In the genomic region with DNA sequence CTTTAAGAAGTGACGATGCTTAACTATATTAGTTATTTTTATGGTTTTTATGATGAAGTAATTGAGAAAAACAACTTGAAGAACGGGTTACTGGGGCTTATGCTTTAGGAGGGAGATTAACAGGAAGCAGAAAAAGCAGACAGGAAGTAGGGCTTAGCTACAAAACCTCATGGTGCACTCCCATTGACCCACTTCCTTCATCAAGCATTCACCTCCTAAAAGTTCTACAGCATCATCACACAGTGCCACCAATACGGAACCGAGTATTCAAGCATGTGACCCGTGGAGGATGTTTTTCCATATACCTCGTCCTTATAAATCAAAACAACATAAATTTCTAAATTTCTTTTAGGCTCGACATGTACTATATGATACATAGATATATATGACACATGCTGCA, we compare ENCODE assay signal across 19 mouse cellular contexts. TPM values are rescaled to one million over a fixed set of nuclear protein-coding genes. Genes with fewer than 3 reads are reported as not detected.
DNase-seq lines count a peak whose midpoint lies in the region; ATAC-seq lines count a peak whose summit lies in the region.
"Had no signal": no experiment of that assay in that cellular context is flagged by ENCODE, and none has a peak within 500 bp of the region (broad histone marks: within the 10 kb centered on the region; RNA-seq: fewer than 3 reads in every experiment).

No protein-coding gene starts in this region.

- no peak overlapping the region for H3K4me2 ChIP-seq in hindbrain, embryonic 16.5 days (ENCODE audit: low read length)
- H3K4me2 ChIP-seq: embryonic facial prominence, embryonic 12.5 days; forebrain, embryonic 15.5 days; heart, embryonic 11.5 days; heart, embryonic 15.5 days; hindbrain, embryonic 14.5 days; intestine, embryonic 15.5 days had no signal

- no peak overlapping the region for H3K9ac ChIP-seq in hindbrain, embryonic 16.5 days (ENCODE audit: low read depth, low read length)
- H3K9ac ChIP-seq: embryonic facial prominence, embryonic 12.5 days; forebrain, embryonic 15.5 days; heart, embryonic 15.5 days; hindbrain, embryonic 14.5 days; intestine, embryonic 15.5 days had no signal

- no peak overlapping the region for H3K27ac ChIP-seq in hindbrain, embryonic 16.5 days (ENCODE audit: low read depth, low read length)
- H3K27ac ChIP-seq: embryonic facial prominence, embryonic 12.5 days; forebrain, embryonic 15.5 days; heart, adult 2 months; heart, embryonic 15.5 days; hindbrain, embryonic 10.5 days; hindbrain, embryonic 14.5 days; intestine, embryonic 15.5 days had no signal

- H3K4me1 ChIP-seq in hindbrain, embryonic 16.5 days (ENCODE audit: control insufficient read depth, insufficient read depth, low read depth, low read length), result peaks cover 4% of the 10 kb centered on the region; the same call in 1 of the 2 replicates

- H3K4me3 ChIP-seq in hindbrain, embryonic 16.5 days (ENCODE audit: low read length), result no peak overlapping the region
- H3K4me3 ChIP-seq: embryonic facial prominence, embryonic 12.5 days; forebrain, embryonic 15.5 days; heart, adult 2 months; heart, embryonic 15.5 days; hindbrain, embryonic 10.5 days; intestine, embryonic 15.5 days had no signal

- no peaks in the 10 kb centered on the region for H3K9me3 ChIP-seq in hindbrain, embryonic 16.5 days (ENCODE audit: control insufficient read depth, low read length)
- H3K9me3 ChIP-seq: embryonic facial prominence, embryonic 12.5 days; forebrain, embryonic 15.5 days; heart, embryonic 15.5 days; hindbrain, embryonic 10.5 days; intestine, embryonic 15.5 days had no signal

- no peaks in the 10 kb centered on the region for H3K27me3 ChIP-seq in hindbrain, embryonic 16.5 days (replicated peaks; ENCODE audit: control insufficient read depth, insufficient read depth, low read length)
- H3K27me3 ChIP-seq: embryonic facial prominence, embryonic 12.5 days; forebrain, embryonic 15.5 days; heart, embryonic 15.5 days; intestine, embryonic 15.5 days had no signal

- ATAC-seq in common myeloid progenitor, adult 5-6 weeks (replicated peaks; ENCODE audit: low read depth, poor library complexity, severe bottlenecking), result 0 out of 2 replicates have a peak, but pooled peaks have one; percentile 32
- ATAC-seq in hindbrain, embryonic 16.5 days, result no peak
- ATAC-seq: forebrain, embryonic 15.5 days; intestine, embryonic 15.5 days had no signal

- peak; percentile 22 for DNase-seq in thymus, postnatal 0 days (ENCODE audit: low spot score)
- no peak for DNase-seq in thymus, postnatal 14 days
- DNase-seq in naive thymus-derived CD4-positive, alpha-beta T cell, adult 2 months (ENCODE audit: low read depth), result peak; percentile 19
- DNase-seq in liver, result no peak
- DNase-seq in left cerebral cortex, postnatal 36 days (ENCODE audit: low spot score in 2 of 2), result no peak
- DNase-seq: adrenal gland, postnatal 25 days; cerebellum, adult 18-20 months; cerebellum, postnatal 10 days; gastrocnemius, postnatal 36 days; heart, adult 2 months had no signal

- intact Hi-C loops in left cerebral cortex, postnatal 36 days (cut with DNase I), result no loop called here

- no peaks in the 10 kb centered on the region for H3K36me3 ChIP-seq in hindbrain, embryonic 16.5 days (ENCODE audit: control insufficient read depth, insufficient read depth, low read length)
- H3K36me3 ChIP-seq: embryonic facial prominence, embryonic 12.5 days; forebrain, embryonic 15.5 days; heart, embryonic 15.5 days; hindbrain, embryonic 10.5 days; intestine, embryonic 15.5 days had no signal

- WGBS in hindbrain, embryonic 16.5 days, result 89% methylated on average over 7 of the region's 7 CpGs

RNA-seq across cellular contexts. Expression of gene Map4k5, which starts 19.7 kb away (rescaled TPM):
- polyA plus RNA-seq in thymus, postnatal 0 days (2015; fragmentation: Nextera tagmentation; extraction: Ambion mirVana), result 11.9 and 15.3 TPM in 2 replicates
- 26.6 and 57.0 TPM in 2 replicates for total RNA-seq in common myeloid progenitor, adult 5-6 weeks (2017)
- 10 to 100 TPM; 32.5 to 47.1 TPM for total RNA-seq in left cerebral cortex, postnatal 36 days (2021)
- polyA plus RNA-seq in hindbrain, embryonic 16.5 days (2015; fragmentation: Nextera tagmentation; extraction: Ambion mirVana), result 22.8 and 25.2 TPM in 2 replicates

RNA-seq across cellular contexts. Expression of gene Atl1, which starts 20.3 kb away (rescaled TPM):
- 1.8 and 1.9 TPM in 2 replicates for polyA plus RNA-seq in thymus, postnatal 0 days (2015; fragmentation: Nextera tagmentation; extraction: Ambion mirVana)
- 1.6 TPM in 2 replicates for total RNA-seq in common myeloid progenitor, adult 5-6 weeks (2017)
- total RNA-seq in left cerebral cortex, postnatal 36 days (2021), result 100 to 1,000 TPM; 223 to 259 TPM
- 159 and 167 TPM in 2 replicates for polyA plus RNA-seq in hindbrain, embryonic 16.5 days (2015; fragmentation: Nextera tagmentation; extraction: Ambion mirVana)

Comparison
In these comparisons a context has a peak if more than half of its experiments do, and no peak if none do; other contexts are left out.
1. DNase-seq: peak in thymus, postnatal 0 days (single experiment) and naive thymus-derived CD4-positive, alpha-beta T cell, adult 2 months (single experiment); none in thymus, postnatal 14 days (single experiment), liver (single experiment) and left cerebral cortex, postnatal 36 days (0 of 2).
2. RNA of gene Atl1, which starts 20.3 kb away (total RNA-seq): 223 to 259 TPM in left cerebral cortex, postnatal 36 days; 1.6 TPM in common myeloid progenitor, adult 5-6 weeks; every median in the first group is over 10 times any median in the second.